Comparison of ENCODE assay signal across 8 mouse cellular contexts in genomic region chr11:69331929-69332405, GRCm38 (mm10). TPM values are rescaled to one million over a fixed set of nuclear protein-coding genes. Genes with fewer than 3 reads are reported as not detected.
DNase-seq lines count a peak whose midpoint lies in the region; ATAC-seq and TF ChIP-seq lines count a peak whose summit lies in the region.

No protein-coding gene starts in this region.

- H3K27me3 ChIP-seq in forebrain, postnatal 0 days (ENCODE audit: insufficient read depth, low read length): no peaks in the 10 kb centered on the region
- peaks cover 31% of the 10 kb centered on the region for H3K27me3 ChIP-seq in neural tube, embryonic 13.5 days
- no peaks in the 10 kb centered on the region for H3K27me3 ChIP-seq in testis, adult 2 months (ENCODE audit: control insufficient read depth, insufficient read depth, low read length)

- under 1% methylated on average over 24 of the region's 24 CpGs for WGBS in forebrain, postnatal 0 days
- WGBS in neural tube, embryonic 13.5 days: 1% methylated on average over 24 of the region's 24 CpGs

- H3K36me3 ChIP-seq in forebrain, postnatal 0 days (ENCODE audit: insufficient read depth): no peaks in the 10 kb centered on the region
- no peaks in the 10 kb centered on the region for H3K36me3 ChIP-seq in neural tube, embryonic 13.5 days
- H3K36me3 ChIP-seq in testis, adult 2 months (ENCODE audit: control insufficient read depth, insufficient read depth, low read length): no peaks in the 10 kb centered on the region

- peak overlapping the region; percentile 64 for H3K4me2 ChIP-seq in forebrain, postnatal 0 days (ENCODE audit: low read depth)
- H3K4me2 ChIP-seq in neural tube, embryonic 13.5 days: peak overlapping the region; percentile 59

- TF ChIP-seq POLR2A in testis, adult 2 months (IDR thresholded peaks at IDR 0.05; ENCODE audit: control insufficient read depth, low read depth, low read length): peak; percentile 68

- H3K4me1 ChIP-seq in forebrain, postnatal 0 days (ENCODE audit: insufficient read depth): peaks cover 11% of the 10 kb centered on the region
- peaks cover 31% of the 10 kb centered on the region for H3K4me1 ChIP-seq in neural tube, embryonic 13.5 days (replicated peaks)
- H3K4me1 ChIP-seq in testis, adult 2 months (ENCODE audit: control insufficient read depth, insufficient read depth, low read length): peaks cover 9% of the 10 kb centered on the region

- H3K27ac ChIP-seq in forebrain, postnatal 0 days (ENCODE audit: low read depth, low read length): peak overlapping the region; percentile 87
- H3K27ac ChIP-seq in layer of hippocampus, adult 2 months: peak overlapping the region; percentile 83
- H3K27ac ChIP-seq in neural tube, embryonic 13.5 days (replicated peaks): peak overlapping the region; percentile 89
- peak overlapping the region; percentile 41; the same call in 1 of the 2 replicates for H3K27ac ChIP-seq in testis, adult 2 months (ENCODE audit: control insufficient read depth, insufficient read depth, low read depth, low read length)

- peak overlapping the region; percentile 53 for H3K9ac ChIP-seq in forebrain, postnatal 0 days
- H3K9ac ChIP-seq in neural tube, embryonic 13.5 days: peak overlapping the region; percentile 71

- ATAC-seq in forebrain, postnatal 0 days: peak; percentile 96
- ATAC-seq in neural tube, embryonic 13.5 days (ENCODE audit: low read depth): peak; percentile 80

- H3K4me3 ChIP-seq in forebrain, postnatal 0 days (ENCODE audit: low read depth, low read length): peak overlapping the region; percentile 43
- peak overlapping the region; percentile 70 for H3K4me3 ChIP-seq in layer of hippocampus, adult 2 months
- H3K4me3 ChIP-seq in neural tube, embryonic 13.5 days: peak overlapping the region; percentile 45
- peak overlapping the region; percentile 79 for H3K4me3 ChIP-seq in testis, adult 2 months (ENCODE audit: control insufficient read depth, low read depth, low read length)

- DNase-seq in ES-CJ7 (ENCODE audit: low read depth, low spot score): peak; percentile 68
- peak; percentile 81 for DNase-seq in cerebellum, adult 9-10 months
- peak; percentile 94 for DNase-seq in forebrain, postnatal 0 days
- peak; percentile 85 for DNase-seq in heart, postnatal 4 days
- DNase-seq in layer of hippocampus, adult 2 months (ENCODE audit: low spot score in 2 of 2): peak; percentile 77 to 82
- DNase-seq in lung, adult 18-20 months: peak; percentile 67 to 73

- no peaks in the 10 kb centered on the region for H3K9me3 ChIP-seq in forebrain, postnatal 0 days (ENCODE audit: low read length)
- H3K9me3 ChIP-seq in neural tube, embryonic 13.5 days: no peaks in the 10 kb centered on the region

- TF ChIP-seq CTCF in forebrain, postnatal 0 days (IDR thresholded peaks at IDR 0.05; ENCODE audit: low read depth): no peak
- TF ChIP-seq CTCF in layer of hippocampus, adult 2 months (conservative IDR thresholded peaks at IDR 0.05): no peak
- TF ChIP-seq CTCF in testis, adult 2 months (IDR thresholded peaks at IDR 0.05; ENCODE audit: control insufficient read depth, insufficient read depth, insufficient replicate concordance, low read depth, low read length): no peak

RNA-seq across cellular contexts. Expression of gene Kcnab3, which starts 5.9 kb away (rescaled TPM):
- total RNA-seq in forebrain, postnatal 0 days (2014; rRNA removed): 5.5 and 5.8 TPM in 2 replicates
- 4.2 and 4.4 TPM in 2 replicates for polyA plus RNA-seq in forebrain, postnatal 0 days (2015; fragmentation: Nextera tagmentation; extraction: Ambion mirVana)
- 1 to 10 TPM; 1.5 to 2.1 TPM for total RNA-seq in heart, postnatal 4 days (2021)
- 10 to 100 TPM; 20.6 to 26.1 TPM for total RNA-seq in layer of hippocampus, adult 2 months (2021)
- polyA plus RNA-seq in neural tube, embryonic 13.5 days (2015; fragmentation: Nextera tagmentation; extraction: Ambion mirVana): 5.5 and 5.7 TPM in 2 replicates
- 12.1 and 12.2 TPM in 2 replicates for polyA plus RNA-seq in testis, adult 2 months (2012; rRNA removed)

RNA-seq across cellular contexts. Expression of gene Trappc1, which starts 8.2 kb away (rescaled TPM):
- 124 and 133 TPM in 2 replicates for total RNA-seq in forebrain, postnatal 0 days (2014; rRNA removed)
- 149 and 178 TPM in 2 replicates for polyA plus RNA-seq in forebrain, postnatal 0 days (2015; fragmentation: Nextera tagmentation; extraction: Ambion mirVana)
- 10 to 100 TPM; 81.6 to 86.4 TPM for total RNA-seq in heart, postnatal 4 days (2021)
- 10 to 100 TPM; 63.0 to 63.5 TPM for total RNA-seq in layer of hippocampus, adult 2 months (2021)
- polyA plus RNA-seq in neural tube, embryonic 13.5 days (2015; fragmentation: Nextera tagmentation; extraction: Ambion mirVana): 225 and 229 TPM in 2 replicates
- 17.9 and 25.5 TPM in 2 replicates for polyA plus RNA-seq in testis, adult 2 months (2012; rRNA removed)

RNA-seq across cellular contexts. Expression of gene Rnf227, which starts 8.3 kb away (rescaled TPM):
- 190 and 225 TPM in 2 replicates for total RNA-seq in forebrain, postnatal 0 days (2014; rRNA removed)
- polyA plus RNA-seq in forebrain, postnatal 0 days (2015; fragmentation: Nextera tagmentation; extraction: Ambion mirVana): 200 and 231 TPM in 2 replicates
- 1 to 10 TPM; 2.4 to 3.1 TPM for total RNA-seq in heart, postnatal 4 days (2021)
- 100 to 1,000 TPM; 110 to 117 TPM for total RNA-seq in layer of hippocampus, adult 2 months (2021)
- 131 and 136 TPM in 2 replicates for polyA plus RNA-seq in neural tube, embryonic 13.5 days (2015; fragmentation: Nextera tagmentation; extraction: Ambion mirVana)
- polyA plus RNA-seq in testis, adult 2 months (2012; rRNA removed): 4.4 and 5.7 TPM in 2 replicates

RNA-seq across cellular contexts. Expression of gene Cntrob, which starts 8.4 kb away (rescaled TPM):
- 20.5 and 35.7 TPM in 2 replicates for total RNA-seq in forebrain, postnatal 0 days (2014; rRNA removed)
- polyA plus RNA-seq in forebrain, postnatal 0 days (2015; fragmentation: Nextera tagmentation; extraction: Ambion mirVana): 12.1 and 13.0 TPM in 2 replicates
- 10 to 100 TPM; 14.8 to 17.9 TPM for total RNA-seq in heart, postnatal 4 days (2021)
- 10 to 100 TPM; 13.9 to 17.8 TPM for total RNA-seq in layer of hippocampus, adult 2 months (2021)
- polyA plus RNA-seq in neural tube, embryonic 13.5 days (2015; fragmentation: Nextera tagmentation; extraction: Ambion mirVana): 20.9 and 21.0 TPM in 2 replicates
- 20.6 and 21.6 TPM in 2 replicates for polyA plus RNA-seq in testis, adult 2 months (2012; rRNA removed)

RNA-seq across cellular contexts. Expression of gene Chd3, which starts 37.2 kb away (rescaled TPM):
- 356 and 381 TPM in 2 replicates for total RNA-seq in forebrain, postnatal 0 days (2014; rRNA removed)
- polyA plus RNA-seq in forebrain, postnatal 0 days (2015; fragmentation: Nextera tagmentation; extraction: Ambion mirVana): 55.3 and 74.7 TPM in 2 replicates
- total RNA-seq in heart, postnatal 4 days (2021): 10 to 100 TPM; 75.3 to 76.7 TPM
- 100 to 1,000 TPM; 541 to 561 TPM for total RNA-seq in layer of hippocampus, adult 2 months (2021)
- 82.3 and 84.6 TPM in 2 replicates for polyA plus RNA-seq in neural tube, embryonic 13.5 days (2015; fragmentation: Nextera tagmentation; extraction: Ambion mirVana)
- polyA plus RNA-seq in testis, adult 2 months (2012; rRNA removed): 49.4 and 52.5 TPM in 2 replicates

Comparison
In these comparisons a context has a peak if more than half of its experiments do, and no peak if none do; other contexts are left out.
1. Peak in every context shown above with its lines: DNase-seq, ATAC-seq, H3K4me3 ChIP-seq and H3K27ac ChIP-seq.
2. RNA of gene Rnf227, which starts 8.3 kb away (total RNA-seq): 190 to 225 TPM in forebrain, postnatal 0 days and 110 to 117 TPM in layer of hippocampus, adult 2 months; 2.4 to 3.1 TPM in heart, postnatal 4 days; every median in the first group is over 10 times any median in the second.